Mouse (Mus musculus) common myeloid progenitor, adult 5-6 weeks (primary cell): ENCODE measurements around the gene Hibch. TPM values are rescaled to one million over a fixed set of nuclear protein-coding genes. Genes with fewer than 3 reads are reported as not detected.

Experiments
- total RNA-seq: library from RNA; stranded (forward); fragments of 200-1000, 187-1606 nt; gene quantifications from 2 replicates; pipeline ENCODE4 v1.2.3, GENCODE M21; 2017

Hibch gene
- total RNA-seq, 1 experiment from 2014 or later = 77.8 TPM

Other genes with a start within 250 kb of the Hibch start
- 13.7 and 14.2 TPM in 2 replicates for gene Nemp2, start 214.2 kb upstream of the Hibch start, total RNA-seq
- gene Mfsd6, start 117.5 kb upstream of the Hibch start, total RNA-seq = 6.8 and 14.7 TPM in 2 replicates
- 9.5 and 13.1 TPM in 2 replicates for gene Inpp1, start 27.2 kb upstream of the Hibch start, total RNA-seq
- gene 1700019D03Rik, start 175.2 kb downstream of the Hibch start, total RNA-seq = 0.27 TPM in 1 of 2 replicates, not detected in the other
- gene Mstn, start 216.7 kb downstream of the Hibch start, total RNA-seq = not detected in 2 replicates